In the genomic region with DNA sequence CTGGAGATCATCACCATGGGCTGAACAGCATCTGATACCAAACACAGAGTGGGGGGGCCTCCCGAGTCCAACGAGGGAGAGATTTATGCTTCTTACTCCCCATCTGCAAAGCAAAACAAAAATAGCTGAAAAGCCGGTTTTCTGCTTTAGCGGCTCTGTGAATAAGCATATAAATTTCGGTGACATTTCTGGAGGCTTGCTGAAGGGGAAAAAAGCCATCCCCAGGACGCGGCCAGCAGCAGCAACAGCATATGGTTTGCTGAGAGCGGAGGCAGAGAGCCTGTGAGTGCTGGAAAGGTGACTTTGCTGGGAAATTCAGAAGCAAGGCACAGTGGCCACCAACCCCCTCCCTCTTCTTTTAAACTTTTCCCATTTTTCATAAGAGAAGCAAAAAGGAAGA, we compare ENCODE assay signal across 15 mouse cellular contexts.
DNase-seq lines count a peak whose midpoint lies in the region; ATAC-seq lines count a peak whose summit lies in the region.
"Had no signal": no experiment of that assay in that cellular context is flagged by ENCODE, and none has a peak within 500 bp of the region (broad histone marks: within the 10 kb centered on the region; RNA-seq: fewer than 3 reads in every experiment).

No protein-coding gene starts in this region.

- H3K9ac ChIP-seq in kidney, embryonic 14.5 days (ENCODE audit: low read depth, low read length): no peak overlapping the region
- no peak overlapping the region for H3K9ac ChIP-seq in neural tube, embryonic 13.5 days
- H3K9ac ChIP-seq: forebrain, embryonic 12.5 days; liver, postnatal 0 days had no signal

- WGBS in kidney, embryonic 14.5 days: 37% methylated on average over 8 of the region's 8 CpGs
- WGBS in neural tube, embryonic 13.5 days: 30% methylated on average over 8 of the region's 8 CpGs

- H3K9me3 ChIP-seq in kidney, embryonic 14.5 days (ENCODE audit: control insufficient read depth, low read length): no peaks in the 10 kb centered on the region
- H3K9me3 ChIP-seq in neural tube, embryonic 13.5 days: no peaks in the 10 kb centered on the region
- H3K9me3 ChIP-seq: forebrain, embryonic 12.5 days; G1E; hindbrain, embryonic 10.5 days had no signal

- H3K36me3 ChIP-seq in kidney, embryonic 14.5 days (ENCODE audit: control insufficient read depth, insufficient read depth, low read length): no peaks in the 10 kb centered on the region
- H3K36me3 ChIP-seq in neural tube, embryonic 13.5 days: no peaks in the 10 kb centered on the region
- H3K36me3 ChIP-seq: forebrain, embryonic 12.5 days; G1E; hindbrain, embryonic 10.5 days had no signal

- DNase-seq in kidney, postnatal 25 days: no peak
- DNase-seq in left cerebral cortex, postnatal 25 days (ENCODE audit: low spot score in 2 of 2): peak; percentile 5 to 70
- DNase-seq in left cerebral cortex, adult 11 months (ENCODE audit: low spot score): no peak
- DNase-seq in brain, adult 2 months (ENCODE audit: low read depth, low spot score): peak; percentile 63
- DNase-seq in Muller cell, postnatal 12 days (ENCODE audit: inconsistent ontology term): no peak
- DNase-seq: cerebellum, adult 9-11 months; liver; liver, postnatal 0 days; lung, postnatal 36 days; spleen, adult 18-20 months had no signal

- intact Hi-C loops in left cerebral cortex, postnatal 25 days (cut with DNase I): no loop called here

- 0 out of 2 replicates have a peak, but pooled peaks have one; percentile 33 for ATAC-seq in kidney, embryonic 14.5 days (ENCODE audit: low FRiP score, low TSS enrichment)
- ATAC-seq in neural tube, embryonic 13.5 days (ENCODE audit: low read depth): no peak
- ATAC-seq: liver, postnatal 0 days had no signal

- no peak overlapping the region for H3K4me3 ChIP-seq in kidney, embryonic 14.5 days (ENCODE audit: low read length)
- H3K4me3 ChIP-seq in neural tube, embryonic 13.5 days: no peak overlapping the region
- H3K4me3 ChIP-seq: forebrain, embryonic 12.5 days; hindbrain, embryonic 10.5 days had no signal

- H3K27ac ChIP-seq in kidney, embryonic 14.5 days (ENCODE audit: low read depth, low read length): peak overlapping the region; percentile 47; the same call in 1 of the 2 replicates
- no peak overlapping the region for H3K27ac ChIP-seq in neural tube, embryonic 13.5 days (replicated peaks)
- H3K27ac ChIP-seq: forebrain, embryonic 12.5 days; hindbrain, embryonic 10.5 days had no signal

- H3K27me3 ChIP-seq in kidney, embryonic 14.5 days (ENCODE audit: control insufficient read depth, insufficient read depth, low read length): no peaks in the 10 kb centered on the region
- no peaks in the 10 kb centered on the region for H3K27me3 ChIP-seq in neural tube, embryonic 13.5 days

- H3K4me1 ChIP-seq in kidney, embryonic 14.5 days (ENCODE audit: control insufficient read depth, insufficient read depth, low read length): 0 out of 2 replicates have a peak, but pooled peaks cover 3% of the 10 kb centered on the region
- 0 out of 2 replicates have a peak, but pooled peaks cover 10% of the 10 kb centered on the region for H3K4me1 ChIP-seq in neural tube, embryonic 13.5 days (replicated peaks)
- H3K4me1 ChIP-seq: forebrain, embryonic 12.5 days; hindbrain, embryonic 10.5 days had no signal

- peak overlapping the region; percentile 4; the same call in 1 of the 2 replicates for H3K4me2 ChIP-seq in kidney, embryonic 14.5 days (replicated peaks; ENCODE audit: low read depth, low read length)
- 0 out of 2 replicates have a peak overlapping the region, but pooled peaks have one; percentile 5 for H3K4me2 ChIP-seq in neural tube, embryonic 13.5 days
- H3K4me2 ChIP-seq: forebrain, embryonic 12.5 days had no signal

Comparison
In these comparisons a context has a peak if more than half of its experiments do, and no peak if none do; other contexts are left out.
1. DNase-seq: peak in left cerebral cortex, postnatal 25 days (2 of 2) and brain, adult 2 months (single experiment); none in kidney, postnatal 25 days (0 of 2), left cerebral cortex, adult 11 months (single experiment) and Muller cell, postnatal 12 days (single experiment).